Mouse (Mus musculus) forebrain, embryonic 12.5 days (tissue): ENCODE results near the gene Limk2. TPM values are rescaled to one million over a fixed set of nuclear protein-coding genes. Genes with fewer than 3 reads are reported as not detected.

ENCODE experiments used
- ATAC-seq: fragments of 200-750 bp; cut with Nextera tagmentation; 2 replicates; pipeline ENCODE4 v1.8.0; 2017; ENCODE audit warnings: moderate TSS enrichment; ENCODE audit not compliant: low FRiP score
- H3K27ac ChIP-seq: fragments of 300-500 bp; sonication (generic); 2 replicates; pipeline ENCODE4 v1.5.1; 2016; ENCODE audit warnings: mild to moderate bottlenecking
- H3K27me3 ChIP-seq: fragments of 300-500 bp; sonication (generic); 2 replicates; pipeline ENCODE4 v1.6.1; 2016; ENCODE audit warnings: mild to moderate bottlenecking
- H3K36me3 ChIP-seq: fragments of 300-500 bp; sonication (generic); replicated peaks from 2 replicates; pipeline ENCODE4 v1.6.1; 2016; ENCODE audit warnings: mild to moderate bottlenecking
- H3K4me1 ChIP-seq: fragments of 300-500 bp; sonication (generic); 2 replicates; pipeline ENCODE4 v1.6.1; 2016
- H3K4me2 ChIP-seq: fragments of 300-500 bp; sonication (generic); 2 replicates; pipeline ENCODE4 v1.6.1; 2016; ENCODE audit warnings: mild to moderate bottlenecking, moderate library complexity
- H3K4me3 ChIP-seq: fragments of 300-500 bp; sonication (generic); replicated peaks from 2 replicates; pipeline ENCODE4 v1.5.1; 2016; ENCODE audit warnings: mild to moderate bottlenecking
- H3K9ac ChIP-seq: fragments of 300-500 bp; sonication (generic); 2 replicates; pipeline ENCODE4 v1.6.1; 2016; ENCODE audit warnings: mild to moderate bottlenecking
- H3K9me3 ChIP-seq: fragments of 300-500 bp; sonication (generic); 2 replicates; pipeline ENCODE4 v1.6.1; 2016
- WGBS: fragments of 180-500 bp; shearing (Covaris S2); methylation state at CpG from one replicate; pipeline ENCODE4 v1.1.7; 2016; 5-methylcytosine and 5-hydroxymethylcytosine counted together
- polyA plus RNA-seq: library from polyadenylated mRNA; unstranded; fragments of >200 nt; fragmentation: Nextera tagmentation; extraction: Ambion mirVana; gene quantifications from 2 replicates; pipeline ENCODE4 v1.2.1, GENCODE M21; 2016

The Limk2 gene
- polyA plus RNA-seq, 1 experiment from 2014 or later: 79.4 TPM

- Histone ChIP-seq H3K4me3 (no peak overlapping the region), H3K9me3 (no peaks in the 10 kb centered on the region), H3K27me3 (no peaks in the 10 kb centered on the region), H3K27ac (peak overlapping the region; percentile 11; the same call in 1 of the 2 replicates), H3K4me2 (no peak overlapping the region), H3K36me3 (0 out of 2 replicates have a peak, but pooled peaks cover 11% of the 10 kb centered on the region), H3K4me1 (no peaks in the 10 kb centered on the region), H3K9ac (no peak overlapping the region)
- ATAC-seq: no peak
- 63% methylated on average over 5 of the region's 5 CpGs for WGBS
Measured at GRCm38 (mm10) chr11:3382602-3383594, 26.1 kb downstream of the Limk2 start.

GRCm38 (mm10) chr11:3381148-3381814 lies 27.7 kb downstream of the Limk2 start:
- no peaks in the 10 kb centered on the region for H3K27me3 ChIP-seq
- H3K27ac ChIP-seq: no peak overlapping the region
- 0 out of 2 replicates have a peak, but pooled peaks cover 11% of the 10 kb centered on the region for H3K36me3 ChIP-seq
- no peak overlapping the region for H3K4me2 ChIP-seq
- ATAC-seq: no peak
- no peak overlapping the region for H3K9ac ChIP-seq
- H3K9me3 ChIP-seq: no peaks in the 10 kb centered on the region
- H3K4me1 ChIP-seq: no peaks in the 10 kb centered on the region
- no peak overlapping the region for H3K4me3 ChIP-seq
- WGBS: 94% methylated on average over 6 of the region's 6 CpGs

- ATAC-seq: no peak
Measured at GRCm38 (mm10) chr11:3379427-3379826, 29.6 kb downstream of the Limk2 start.

GRCm38 (mm10) chr11:3374741-3375140 lies 34.2 kb downstream of the Limk2 start:
- Histone ChIP-seq H3K4me2 (peak overlapping the region; percentile 21), H3K4me1 (peaks cover 40% of the 10 kb centered on the region), H3K9me3 (no peaks in the 10 kb centered on the region), H3K9ac (no peak overlapping the region), H3K4me3 (no peak overlapping the region), H3K36me3 (no peaks in the 10 kb centered on the region), H3K27ac (peak overlapping the region; percentile 76), H3K27me3 (no peaks in the 10 kb centered on the region)
- 79% methylated on average over 12 of the region's 12 CpGs for WGBS
- ATAC-seq: no peak

More at GRCm38 (mm10) chr11:3379427-3379826, 29.6 kb downstream of the Limk2 start:
- Histone ChIP-seq H3K27me3 (no peaks in the 10 kb centered on the region), H3K9me3 (no peaks in the 10 kb centered on the region), H3K9ac (no peak overlapping the region), H3K4me3 (no peak overlapping the region), H3K27ac (no peak overlapping the region), H3K4me2 (no peak overlapping the region), H3K36me3 (0 out of 2 replicates have a peak, but pooled peaks cover 11% of the 10 kb centered on the region), H3K4me1 (peaks cover 4% of the 10 kb centered on the region)
- 92% methylated on average over 4 of the region's 4 CpGs for WGBS

DNA sequence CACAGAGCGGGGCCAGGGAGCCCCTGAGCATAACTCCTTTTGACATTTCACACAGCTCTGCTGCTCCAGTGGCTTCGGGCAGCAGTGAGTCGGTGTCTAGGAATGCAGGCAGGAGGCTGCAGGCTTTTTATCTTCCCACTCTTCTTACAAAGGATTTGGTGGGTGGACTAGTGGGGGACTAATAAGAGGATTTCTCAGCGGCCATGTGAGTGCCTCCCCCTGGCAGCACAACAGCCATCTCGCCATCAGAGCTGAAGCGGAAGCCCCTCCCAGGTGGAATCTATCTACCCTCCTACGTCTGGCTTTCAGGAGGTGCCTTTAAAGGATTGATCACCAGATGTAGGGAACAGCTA lies 34.7 kb downstream of the Limk2 start:
- Histone ChIP-seq H3K9ac (no peak overlapping the region; the same call in 1 of the 2 replicates), H3K27ac (peak overlapping the region; percentile 76), H3K36me3 (no peaks in the 10 kb centered on the region), H3K27me3 (no peaks in the 10 kb centered on the region), H3K9me3 (no peaks in the 10 kb centered on the region), H3K4me3 (no peak overlapping the region), H3K4me2 (peak overlapping the region; percentile 21), H3K4me1 (peaks cover 45% of the 10 kb centered on the region)
- ATAC-seq: no peak
- WGBS: 8% methylated on average over 7 of the region's 7 CpGs

- Histone ChIP-seq H3K36me3 (no peaks in the 10 kb centered on the region), H3K9ac (no peak overlapping the region; the same call in 1 of the 2 replicates), H3K4me1 (peaks cover 50% of the 10 kb centered on the region), H3K9me3 (no peaks in the 10 kb centered on the region), H3K27ac (peak overlapping the region; percentile 76), H3K4me2 (peak overlapping the region; percentile 21), H3K4me3 (no peak overlapping the region), H3K27me3 (no peaks in the 10 kb centered on the region)
- ATAC-seq: no peak
- WGBS: 21% methylated on average over 7 of the region's 7 CpGs
Measured at GRCm38 (mm10) chr11:3373591-3374292, 35.2 kb downstream of the Limk2 start.

DNA sequence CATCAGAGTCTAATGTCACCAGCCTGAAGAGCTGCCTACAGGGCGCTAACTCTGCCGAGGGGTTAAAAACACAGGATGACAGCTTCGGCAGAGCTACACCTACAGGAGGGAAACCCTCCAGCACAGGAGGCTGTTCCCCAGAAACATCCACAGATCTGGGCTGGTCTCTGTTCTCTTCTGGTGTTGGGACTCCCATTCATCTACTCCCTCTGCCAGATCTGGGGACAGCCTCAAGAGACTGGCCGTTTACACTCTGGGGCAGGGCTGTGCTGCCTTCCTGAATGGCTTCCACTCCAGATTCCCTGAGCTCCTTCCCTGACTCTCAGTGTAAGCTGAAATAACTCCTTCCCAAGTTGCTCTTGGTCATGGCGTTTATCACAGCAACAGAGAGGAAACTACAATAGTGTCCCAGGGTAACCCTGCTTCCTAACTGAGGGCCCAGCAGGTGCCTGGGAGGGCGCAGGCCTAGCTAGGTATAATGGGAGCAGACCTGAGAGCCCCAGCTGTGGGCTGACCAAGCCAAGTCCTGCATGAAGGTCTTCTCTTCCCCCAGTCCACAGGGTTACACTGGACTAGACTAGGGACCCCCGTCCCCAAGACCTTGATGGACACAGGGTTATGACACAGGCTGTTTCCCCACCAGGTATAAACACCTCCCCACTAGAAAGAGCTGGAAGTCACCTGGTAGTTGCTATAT lies 37.2 kb downstream of the Limk2 start:
- H3K4me3 ChIP-seq: peak overlapping the region; percentile 55
- H3K27me3 ChIP-seq: no peaks in the 10 kb centered on the region
- WGBS: 23% methylated on average over 7 of the region's 7 CpGs
- H3K9me3 ChIP-seq: no peaks in the 10 kb centered on the region
- peak overlapping the region; percentile 81 for H3K4me2 ChIP-seq
- peaks cover 51% of the 10 kb centered on the region for H3K4me1 ChIP-seq
- H3K9ac ChIP-seq: peak overlapping the region; percentile 76
- no peak; the same call in 1 of the 2 replicates for ATAC-seq
- no peaks in the 10 kb centered on the region for H3K36me3 ChIP-seq
- H3K27ac ChIP-seq: peak overlapping the region; percentile 90

- WGBS: 2% methylated on average over 27 of the region's 27 CpGs
- H3K9me3 ChIP-seq: no peaks in the 10 kb centered on the region
- peak overlapping the region; percentile 90 for H3K27ac ChIP-seq
- peak overlapping the region; percentile 81 for H3K4me2 ChIP-seq
- H3K9ac ChIP-seq: peak overlapping the region; percentile 76
- no peaks in the 10 kb centered on the region for H3K36me3 ChIP-seq
- H3K4me3 ChIP-seq: peak overlapping the region; percentile 55
- H3K4me1 ChIP-seq: peaks cover 51% of the 10 kb centered on the region
- H3K27me3 ChIP-seq: no peaks in the 10 kb centered on the region
- peak; percentile 97 for ATAC-seq
Measured at GRCm38 (mm10) chr11:3370928-3371598, 37.9 kb downstream of the Limk2 start.

DNA sequence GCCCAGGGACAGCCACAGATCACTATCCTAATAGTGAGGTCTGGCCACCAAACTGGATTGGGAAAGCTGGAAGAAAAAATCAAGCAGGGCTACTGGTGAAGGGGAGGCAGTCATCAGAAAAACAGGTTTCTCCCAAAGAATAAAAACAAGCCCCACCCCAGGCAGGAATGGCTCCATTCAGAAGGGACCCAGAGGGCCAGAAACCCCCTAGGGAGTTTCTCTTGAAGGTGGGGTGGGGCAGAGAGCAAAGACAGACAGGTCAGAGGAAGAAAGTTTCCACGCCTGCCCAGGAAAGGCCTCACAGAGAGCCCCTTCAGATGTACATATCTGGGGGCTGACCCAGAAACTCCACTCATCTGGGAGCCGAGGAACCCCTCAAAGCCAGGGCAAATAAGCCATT lies 38.8 kb downstream of the Limk2 start:
- Histone ChIP-seq H3K4me2 (peak overlapping the region; percentile 81), H3K27ac (no peak overlapping the region), H3K9me3 (no peaks in the 10 kb centered on the region), H3K4me1 (peaks cover 51% of the 10 kb centered on the region), H3K36me3 (no peaks in the 10 kb centered on the region), H3K4me3 (peak overlapping the region; percentile 55), H3K9ac (peak overlapping the region; percentile 76), H3K27me3 (no peaks in the 10 kb centered on the region)
- WGBS: 79% methylated on average over 2 of the region's 2 CpGs
- ATAC-seq: no peak

DNA sequence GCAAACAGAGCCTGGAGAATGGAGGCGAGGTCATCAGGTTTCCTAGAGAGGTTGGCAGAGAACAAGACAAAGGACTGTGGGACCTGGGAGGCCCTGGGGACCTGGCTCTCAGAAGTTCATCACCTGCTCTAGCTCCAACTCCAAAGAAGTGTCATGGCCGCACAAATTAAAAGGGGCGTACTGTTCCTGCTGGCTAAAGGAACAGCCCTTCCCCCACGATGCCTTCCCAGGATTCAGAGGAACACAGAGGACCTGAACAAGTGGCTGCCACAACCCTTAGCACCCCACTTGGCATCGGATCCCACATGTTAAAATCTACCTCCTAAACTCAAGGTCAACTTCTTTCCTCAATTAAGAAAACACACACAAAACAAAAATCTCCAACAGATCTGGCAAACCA lies 39.5 kb downstream of the Limk2 start:
- H3K9ac ChIP-seq: no peak overlapping the region
- H3K36me3 ChIP-seq: no peaks in the 10 kb centered on the region
- peak overlapping the region; percentile 55; the same call in 1 of the 2 replicates for H3K4me3 ChIP-seq
- no peak overlapping the region for H3K27ac ChIP-seq
- peaks cover 47% of the 10 kb centered on the region for H3K4me1 ChIP-seq
- H3K27me3 ChIP-seq: no peaks in the 10 kb centered on the region
- 78% methylated on average over 5 of the region's 5 CpGs for WGBS
- H3K4me2 ChIP-seq: peak overlapping the region; percentile 81; the same call in 1 of the 2 replicates
- H3K9me3 ChIP-seq: no peaks in the 10 kb centered on the region
- ATAC-seq: no peak

DNA sequence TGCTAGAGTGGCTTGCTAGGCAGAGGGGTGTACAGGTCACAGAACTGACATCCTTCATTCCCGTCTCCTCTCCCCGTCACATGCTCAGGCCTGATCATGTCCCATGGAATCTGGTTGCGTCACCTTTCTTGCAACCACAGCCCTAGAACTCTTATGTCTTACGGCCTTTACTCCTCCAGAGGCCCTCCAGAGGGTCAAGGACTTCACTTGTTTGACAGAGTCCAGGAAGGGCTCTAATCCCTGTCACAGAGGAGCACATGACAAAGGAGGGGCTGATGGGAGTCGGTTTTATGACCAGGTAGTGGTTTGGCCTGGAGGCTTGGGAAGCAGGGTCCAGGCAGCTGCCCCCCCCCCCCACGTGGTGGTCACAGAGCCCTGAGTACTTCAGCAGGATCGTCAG lies 40.0 kb downstream of the Limk2 start:
- WGBS: 67% methylated on average over 7 of the region's 7 CpGs

More for the DNA sequence above, 40.0 kb downstream of the Limk2 start:
- Histone ChIP-seq H3K9ac (no peak overlapping the region), H3K9me3 (no peaks in the 10 kb centered on the region), H3K27me3 (no peaks in the 10 kb centered on the region), H3K4me3 (no peak overlapping the region), H3K27ac (no peak overlapping the region), H3K4me2 (peak overlapping the region; percentile 81; the same call in 1 of the 2 replicates), H3K36me3 (no peaks in the 10 kb centered on the region), H3K4me1 (peaks cover 42% of the 10 kb centered on the region)
- no peak for ATAC-seq
